Mouse (Mus musculus): ENCODE data around the gene Ccdc83. TPM values are rescaled to one million over a fixed set of nuclear protein-coding genes. Genes with fewer than 3 reads are reported as not detected.
"Not testable (repeated sequence)": the region's sequence is repeated elsewhere in the genome, so short reads cannot be mapped to it uniquely, and the experiment has no call there.

The Ccdc83 gene
- polyA plus RNA-seq, 1 experiment from 2014 or later, result not detected

- no peak overlapping the region for H3K9ac ChIP-seq (replicated peaks)
- H3K4me1 ChIP-seq, result no peaks in the 10 kb centered on the region
- no peak overlapping the region for H3K4me3 ChIP-seq
- no peaks in the 10 kb centered on the region for H3K27me3 ChIP-seq
- no peaks in the 10 kb centered on the region for H3K36me3 ChIP-seq
- ATAC-seq (ENCODE audit: low FRiP score, low read depth), result no peak
- no peak overlapping the region for H3K27ac ChIP-seq (replicated peaks)
- 89% methylated on average over 5 of the region's 5 CpGs for WGBS
- H3K4me2 ChIP-seq (replicated peaks), result no peak overlapping the region
- no peaks in the 10 kb centered on the region for H3K9me3 ChIP-seq
These were observed 21.9 kb downstream of the Ccdc83 start for GRCm38 (mm10) chr7:90243643-90244042.

GRCm38 (mm10) chr7:90243151-90243550 lies 22.4 kb downstream of the Ccdc83 start:
- WGBS, result 91% methylated on average over 6 of the region's 6 CpGs
- Histone ChIP-seq H3K36me3 (no peaks in the 10 kb centered on the region), H3K4me3 (no peak overlapping the region), H3K27ac (replicated peaks) (no peak overlapping the region), H3K9me3 (no peaks in the 10 kb centered on the region), H3K27me3 (no peaks in the 10 kb centered on the region), H3K4me2 (replicated peaks) (no peak overlapping the region), H3K9ac (replicated peaks) (no peak overlapping the region), H3K4me1 (no peaks in the 10 kb centered on the region)
- no peak for ATAC-seq (ENCODE audit: low FRiP score, low read depth)

GRCm38 (mm10) chr7:90236289-90236905 lies 29.2 kb downstream of the Ccdc83 start:
- no peak overlapping the region for H3K27ac ChIP-seq (replicated peaks)
- H3K27me3 ChIP-seq, result no peaks in the 10 kb centered on the region
- peaks cover 5% of the 10 kb centered on the region; the same call in 1 of the 2 replicates for H3K4me1 ChIP-seq
- H3K9me3 ChIP-seq, result no peaks in the 10 kb centered on the region
- no peak overlapping the region for H3K4me3 ChIP-seq
- no peaks in the 10 kb centered on the region for H3K36me3 ChIP-seq
- peak; percentile 17; the same call in 1 of the 2 replicates for ATAC-seq (ENCODE audit: low FRiP score, low read depth)
- H3K9ac ChIP-seq (replicated peaks), result no peak overlapping the region
- 38% methylated on average over 4 of the region's 4 CpGs for WGBS
- no peak overlapping the region for H3K4me2 ChIP-seq (replicated peaks)

GRCm38 (mm10) chr7:90233921-90234320 lies 31.7 kb downstream of the Ccdc83 start:
- no peaks in the 10 kb centered on the region for H3K36me3 ChIP-seq
- H3K27ac ChIP-seq (replicated peaks), result no peak overlapping the region
- H3K9me3 ChIP-seq, result no peaks in the 10 kb centered on the region
- no peak overlapping the region for H3K4me2 ChIP-seq (replicated peaks)
- peaks cover 5% of the 10 kb centered on the region; the same call in 1 of the 2 replicates for H3K4me1 ChIP-seq
- H3K9ac ChIP-seq (replicated peaks), result no peak overlapping the region
- no peak for ATAC-seq (ENCODE audit: low FRiP score, low read depth)
- 67% methylated on average over 4 of the region's 4 CpGs for WGBS
- H3K27me3 ChIP-seq, result no peaks in the 10 kb centered on the region
- H3K4me3 ChIP-seq, result no peak overlapping the region

GRCm38 (mm10) chr7:90231431-90231830 lies 34.1 kb downstream of the Ccdc83 start:
- no peaks in the 10 kb centered on the region for H3K27me3 ChIP-seq
- ATAC-seq (ENCODE audit: low FRiP score, low read depth), result no peak
- H3K9me3 ChIP-seq, result no peaks in the 10 kb centered on the region
- peaks cover 5% of the 10 kb centered on the region; the same call in 1 of the 2 replicates for H3K4me1 ChIP-seq
- no peak overlapping the region for H3K4me2 ChIP-seq (replicated peaks)
- H3K4me3 ChIP-seq, result no peak overlapping the region
- no peak overlapping the region for H3K9ac ChIP-seq (replicated peaks)
- no peak overlapping the region for H3K27ac ChIP-seq (replicated peaks)
- 86% methylated on average over 9 of the region's 9 CpGs for WGBS
- no peaks in the 10 kb centered on the region for H3K36me3 ChIP-seq

GRCm38 (mm10) chr7:90228884-90229283 lies 36.7 kb downstream of the Ccdc83 start:
- H3K4me2 ChIP-seq (replicated peaks); H3K36me3 ChIP-seq; H3K9me3 ChIP-seq; H3K27me3 ChIP-seq; H3K27ac ChIP-seq (replicated peaks); H3K4me3 ChIP-seq; ATAC-seq (ENCODE audit: low FRiP score, low read depth); H3K9ac ChIP-seq (replicated peaks); H3K4me1 ChIP-seq: not testable (repeated sequence)

GRCm38 (mm10) chr7:90228075-90228474 lies 37.5 kb downstream of the Ccdc83 start:
- ATAC-seq (ENCODE audit: low FRiP score, low read depth), result no peak
- H3K9ac ChIP-seq (replicated peaks), result no peak overlapping the region
- no peaks in the 10 kb centered on the region for H3K4me1 ChIP-seq
- no peaks in the 10 kb centered on the region for H3K9me3 ChIP-seq
- no peak overlapping the region for H3K4me3 ChIP-seq
- H3K36me3 ChIP-seq, result no peaks in the 10 kb centered on the region
- no peak overlapping the region for H3K27ac ChIP-seq (replicated peaks)
- no peak overlapping the region for H3K4me2 ChIP-seq (replicated peaks)
- H3K27me3 ChIP-seq, result no peaks in the 10 kb centered on the region
- 96% methylated on average over 4 of the region's 4 CpGs for WGBS

GRCm38 (mm10) chr7:90221487-90221886 lies 44.1 kb downstream of the Ccdc83 start:
- no peak overlapping the region for H3K27ac ChIP-seq (replicated peaks)
- no peak overlapping the region for H3K9ac ChIP-seq (replicated peaks)
- no peaks in the 10 kb centered on the region for H3K36me3 ChIP-seq
- no peak overlapping the region for H3K4me3 ChIP-seq
- ATAC-seq (ENCODE audit: low FRiP score, low read depth), result no peak
- 75% methylated on average over 2 of the region's 2 CpGs for WGBS
- H3K9me3 ChIP-seq, result no peaks in the 10 kb centered on the region
- no peak overlapping the region for H3K4me2 ChIP-seq (replicated peaks)
- H3K4me1 ChIP-seq, result 0 out of 2 replicates have a peak, but pooled peaks cover 2% of the 10 kb centered on the region
- H3K27me3 ChIP-seq, result no peaks in the 10 kb centered on the region

GRCm38 (mm10) chr7:90218122-90218521 lies 47.5 kb downstream of the Ccdc83 start:
- no peaks in the 10 kb centered on the region for H3K27me3 ChIP-seq
- no peak for ATAC-seq (ENCODE audit: low FRiP score, low read depth)
- no peak overlapping the region for H3K4me3 ChIP-seq
- 0 out of 2 replicates have a peak, but pooled peaks cover 4% of the 10 kb centered on the region for H3K4me1 ChIP-seq
- no peak overlapping the region for H3K27ac ChIP-seq (replicated peaks)
- H3K9ac ChIP-seq (replicated peaks), result no peak overlapping the region
- 82% methylated on average over 5 of the region's 5 CpGs for WGBS
- H3K4me2 ChIP-seq (replicated peaks), result no peak overlapping the region
- no peaks in the 10 kb centered on the region for H3K9me3 ChIP-seq
- no peaks in the 10 kb centered on the region for H3K36me3 ChIP-seq

- no peak for ATAC-seq (ENCODE audit: low FRiP score, low read depth)
- no peaks in the 10 kb centered on the region for H3K27me3 ChIP-seq
- no peaks in the 10 kb centered on the region for H3K9me3 ChIP-seq
- H3K4me3 ChIP-seq, result no peak overlapping the region
- no peak overlapping the region for H3K9ac ChIP-seq (replicated peaks)
- no peak overlapping the region for H3K4me2 ChIP-seq (replicated peaks)
- whole genome bisulfite sequencing, result 60% methylated on average over 8 of the region's 8 CpGs
- no peaks in the 10 kb centered on the region for H3K36me3 ChIP-seq
- 0 out of 2 replicates have a peak, but pooled peaks cover 4% of the 10 kb centered on the region for H3K4me1 ChIP-seq
- H3K27ac ChIP-seq (replicated peaks), result no peak overlapping the region
These were observed 49.1 kb downstream of the Ccdc83 start for GRCm38 (mm10) chr7:90216511-90216910.

- no peak overlapping the region for H3K27ac ChIP-seq (replicated peaks)
- no peaks in the 10 kb centered on the region for H3K27me3 ChIP-seq
- no peak for ATAC-seq (ENCODE audit: low FRiP score, low read depth)
- no peak overlapping the region for H3K4me3 ChIP-seq
- H3K4me1 ChIP-seq, result no peaks in the 10 kb centered on the region
- peaks cover 26% of the 10 kb centered on the region for H3K36me3 ChIP-seq
- no peak overlapping the region for H3K9ac ChIP-seq (replicated peaks)
- no peak overlapping the region for H3K4me2 ChIP-seq (replicated peaks)
- no peaks in the 10 kb centered on the region for H3K9me3 ChIP-seq
These were observed 54.6 kb downstream of the Ccdc83 start for GRCm38 (mm10) chr7:90210947-90211346.

GRCm38 (mm10) chr7:90210116-90210515 lies 55.5 kb downstream of the Ccdc83 start:
- H3K9me3 ChIP-seq, result no peaks in the 10 kb centered on the region
- 94% methylated on average over 2 of the region's 2 CpGs for WGBS
- ATAC-seq (ENCODE audit: low FRiP score, low read depth), result no peak

GRCm38 (mm10) chr7:90203914-90204313 lies 61.7 kb downstream of the Ccdc83 start:
- no peaks in the 10 kb centered on the region for H3K27me3 ChIP-seq
- no peaks in the 10 kb centered on the region for H3K9me3 ChIP-seq
- H3K4me2 ChIP-seq (replicated peaks), result no peak overlapping the region
- H3K36me3 ChIP-seq, result peaks cover 26% of the 10 kb centered on the region
- H3K27ac ChIP-seq (replicated peaks), result no peak overlapping the region
- no peak overlapping the region for H3K4me3 ChIP-seq
- WGBS, result 99% methylated on average over 2 of the region's 2 CpGs
- no peaks in the 10 kb centered on the region for H3K4me1 ChIP-seq
- no peak overlapping the region for H3K9ac ChIP-seq (replicated peaks)
- no peak for ATAC-seq (ENCODE audit: low FRiP score, low read depth)

More at GRCm38 (mm10) chr7:90210116-90210515, 55.5 kb downstream of the Ccdc83 start:
- Histone ChIP-seq H3K27me3 (no peaks in the 10 kb centered on the region), H3K4me1 (no peaks in the 10 kb centered on the region), H3K9ac (replicated peaks) (no peak overlapping the region), H3K4me2 (replicated peaks) (no peak overlapping the region), H3K27ac (replicated peaks) (no peak overlapping the region), H3K4me3 (no peak overlapping the region), H3K36me3 (peaks cover 26% of the 10 kb centered on the region)

Data from midbrain, embryonic 12.5 days (tissue).